Mouse (Mus musculus) CH12.LX (cell line): ENCODE measurements around the gene Odf3l2. TPM values are rescaled to one million over a fixed set of nuclear protein-coding genes. Genes with fewer than 3 reads are reported as not detected.

Experiments
- DNase-seq: peaks from one replicate; pipeline ENCODE4 v3.0.0-alpha.2; 2013; ENCODE audit errors: extremely low read depth
- H3K27ac ChIP-seq: 2 replicates; pipeline ENCODE4 v1.5.1; 2012; ENCODE audit warnings: low read depth, mild to moderate bottlenecking, control low read depth, moderate library complexity; ENCODE audit not compliant: insufficient read depth
- H3K27me3 ChIP-seq: replicated peaks from 2 replicates; pipeline ENCODE3; 2012; ENCODE audit warnings: inconsistent platforms
- H3K36me3 ChIP-seq, 2 experiments: replicated peaks in 1 of 2; 2 replicates each; pipeline versions ENCODE3 to v1.6.1; 2012; ENCODE audit warnings: inconsistent platforms in 1 of 2, low read length in 1 of 2, mild to moderate bottlenecking in 1 of 2, mixed read lengths in 1 of 2, moderate library complexity in 1 of 2; ENCODE audit not compliant: control insufficient read depth in 1 of 2, insufficient read depth in 1 of 2
- H3K4me1 ChIP-seq, 2 experiments: 2 replicates each; pipeline ENCODE4 v1.6.1; 2012; ENCODE audit warnings: inconsistent platforms in 1 of 2, moderate library complexity in 1 of 2; ENCODE audit not compliant: insufficient read depth in 2 of 2, control insufficient read depth in 1 of 2
- H3K4me2 ChIP-seq: 2 replicates; pipeline ENCODE4 v1.6.1; 2012; ENCODE audit warnings: low read depth, mild to moderate bottlenecking, control low read depth; ENCODE audit not compliant: poor library complexity, insufficient read depth, severe bottlenecking
- H3K4me3 ChIP-seq, 3 experiments: fragments of 150-350 bp in 1 of 3; sonication (generic) in 1 of 3; replicated peaks in 1 of 3; 2 replicates each; pipeline versions ENCODE3 to v1.5.1; 2011 to 2012; ENCODE audit warnings: low read depth in 2 of 3, low read length in 2 of 3, mild to moderate bottlenecking in 2 of 3, moderate library complexity in 2 of 3, control low read depth in 1 of 3, improper control_type of control experiment in 1 of 3, inconsistent platforms in 1 of 3, mixed read lengths in 1 of 3; ENCODE audit not compliant: poor library complexity in 1 of 3
- H3K79me2 ChIP-seq: replicated peaks from 2 replicates; pipeline ENCODE4 v1.6.1; 2012; ENCODE audit warnings: mild to moderate bottlenecking, moderate library complexity; ENCODE audit not compliant: control insufficient read depth, poor library complexity, insufficient read depth, severe bottlenecking; ENCODE audit errors: extremely low read depth
- H3K9ac ChIP-seq: 2 replicates; pipeline ENCODE4 v1.6.1; 2012; ENCODE audit warnings: low read depth, mild to moderate bottlenecking, control low read depth, moderate library complexity; ENCODE audit not compliant: insufficient read depth
- H3K9me3 ChIP-seq: replicated peaks from 2 replicates; pipeline ENCODE3; 2012; ENCODE audit warnings: low read length, inconsistent platforms, mixed read lengths
- CHD1 ChIP-seq: IDR thresholded peaks from 2 replicates; pipeline ENCODE4 v1.6.1; 2012; ENCODE audit warnings: low read depth, low read length, improper control_type of control experiment, inconsistent platforms
- CHD2 ChIP-seq: IDR thresholded peaks from 2 replicates; pipeline ENCODE4 v1.6.1; 2011; ENCODE audit warnings: low read length, improper control_type of control experiment
- CTCF ChIP-seq, 2 experiments: IDR thresholded peaks in 1 of 2; conservative IDR thresholded peaks in 1 of 2; 2 replicates each; pipeline ENCODE4 v1.5.1; 2011 to 2012; ENCODE audit warnings: low read depth in 2 of 2, low read length in 2 of 2, improper control_type of control experiment in 1 of 2, inconsistent platforms in 1 of 2, mild to moderate bottlenecking in 1 of 2, moderate library complexity in 1 of 2
- E2F4 ChIP-seq: IDR thresholded peaks from 2 replicates; pipeline ENCODE4 v1.6.1; 2011; ENCODE audit warnings: low read depth, low read length, improper control_type of control experiment; ENCODE audit not compliant: insufficient replicate concordance
- ELF1 ChIP-seq: IDR thresholded peaks from 2 replicates; pipeline ENCODE4 v1.6.1; 2014; ENCODE audit warnings: low read depth, mild to moderate bottlenecking, inconsistent platforms, low read length, improper control_type of control experiment
- ETS1 ChIP-seq: conservative IDR thresholded peaks from 2 replicates; pipeline ENCODE4 v1.6.1; 2012; ENCODE audit warnings: low read depth, mild to moderate bottlenecking, inconsistent platforms, low read length, improper control_type of control experiment, moderate library complexity
- GABPA ChIP-seq: IDR thresholded peaks from 2 replicates; pipeline ENCODE4 v1.6.1; 2012; ENCODE audit warnings: low read depth, low read length, improper control_type of control experiment, inconsistent platforms; ENCODE audit not compliant: insufficient replicate concordance
- JUN ChIP-seq: IDR thresholded peaks from 2 replicates; pipeline ENCODE4 v1.6.1; 2011; ENCODE audit warnings: low read depth, mild to moderate bottlenecking, low read length, improper control_type of control experiment, moderate library complexity; ENCODE audit not compliant: insufficient read depth
- JUND ChIP-seq: conservative IDR thresholded peaks from 2 replicates; pipeline ENCODE4 v1.6.1; 2011; ENCODE audit warnings: low read depth, low read length, improper control_type of control experiment
- KAT2A ChIP-seq: IDR thresholded peaks from 2 replicates; pipeline ENCODE4 v1.6.1; 2012; ENCODE audit warnings: low read length, improper control_type of control experiment, inconsistent platforms; ENCODE audit not compliant: insufficient replicate concordance
- MEF2A ChIP-seq: IDR thresholded peaks from 2 replicates; pipeline ENCODE4 v1.6.1; 2014; ENCODE audit warnings: low read depth, mild to moderate bottlenecking, inconsistent platforms, low read length, improper control_type of control experiment, borderline replicate concordance
- MXI1 ChIP-seq: IDR thresholded peaks from 2 replicates; pipeline ENCODE4 v1.6.1; 2011; ENCODE audit warnings: mild to moderate bottlenecking, low read depth, low read length, improper control_type of control experiment
- MYC ChIP-seq: IDR thresholded peaks from 2 replicates; pipeline ENCODE4 v1.6.1; 2011; ENCODE audit warnings: low read depth, mild to moderate bottlenecking, improper control_type of control experiment, low read length
- NELFE ChIP-seq: IDR thresholded peaks from 2 replicates; pipeline ENCODE4 v1.6.1; 2011; ENCODE audit warnings: low read depth, low read length, improper control_type of control experiment
- NRF1 ChIP-seq: IDR thresholded peaks from 2 replicates; pipeline ENCODE4 v1.6.1; 2014; ENCODE audit warnings: low read depth, mild to moderate bottlenecking, inconsistent platforms, low read length, improper control_type of control experiment, moderate library complexity
- PAX5 ChIP-seq: IDR thresholded peaks from 2 replicates; pipeline ENCODE4 v1.6.1; 2012; ENCODE audit warnings: low read length, inconsistent platforms, mixed read lengths
- POLR2AphosphoS2 ChIP-seq: IDR thresholded peaks from 2 replicates; pipeline ENCODE4 v1.6.1; 2011; ENCODE audit warnings: low read depth, low read length, improper control_type of control experiment
- SIN3A ChIP-seq: IDR thresholded peaks from 2 replicates; pipeline ENCODE4 v1.6.1; 2012; ENCODE audit warnings: low read length, improper control_type of control experiment, inconsistent platforms
- SMC3 ChIP-seq: IDR thresholded peaks from 2 replicates; pipeline ENCODE4 v1.6.1; 2011; ENCODE audit warnings: low read depth, low read length, improper control_type of control experiment
- TCF12 ChIP-seq: IDR thresholded peaks from 2 replicates; pipeline ENCODE4 v1.6.1; 2014; ENCODE audit warnings: low read depth, mild to moderate bottlenecking, inconsistent platforms, low read length, improper control_type of control experiment
- UBTF ChIP-seq: IDR thresholded peaks from 2 replicates; pipeline ENCODE4 v1.6.1; 2012; ENCODE audit warnings: low read depth, mild to moderate bottlenecking, inconsistent platforms, low read length, improper control_type of control experiment, moderate library complexity
- ZC3H11A ChIP-seq: IDR thresholded peaks from 2 replicates; pipeline ENCODE4 v1.6.1; 2012; ENCODE audit warnings: low read depth, mild to moderate bottlenecking, inconsistent platforms, low read length, improper control_type of control experiment
- ZKSCAN1 ChIP-seq: IDR thresholded peaks from 2 replicates; pipeline ENCODE4 v1.6.1; 2012; ENCODE audit warnings: low read depth, inconsistent platforms, low read length, improper control_type of control experiment, borderline replicate concordance
- ZNF384 ChIP-seq: IDR thresholded peaks from 2 replicates; pipeline ENCODE4 v1.6.1; 2012; ENCODE audit warnings: low read depth, low read length, improper control_type of control experiment, inconsistent platforms
- dilution Hi-C: fragments of 300-500 bp; cut with MboI; formaldehyde crosslinking; loops from 2 replicates; pipeline ENCODE4 v1.14.3; 2020; ENCODE audit warnings: low sequenced_read_pairs; ENCODE audit not compliant: extremely low pct_unique_long_range_greater_than_20kb, extremely low pct_ligation_motif_present
- in situ Hi-C: fragments of 300-500 bp; cut with MboI; formaldehyde crosslinking; loops from 3 replicates; pipeline ENCODE4 v1.14.3; 2019; ENCODE audit warnings: low sequenced_read_pairs, low pct_ligation_motif_present, low pct_unique_long_range_greater_than_20kb, mixed read lengths
- polyA plus RNA-seq: library from polyadenylated mRNA; unstranded; fragments of >175 nt; gene quantifications from 2 replicates; pipeline ENCODE4 v1.2.1, GENCODE M21; 2012; ENCODE audit warnings: low read depth; ENCODE audit not compliant: insufficient read length
- total RNA-seq, 2 experiments: library from RNA; depleted of rRNA; stranded (reverse); fragments of 300-350 nt in 1 of 2; fragments of >200 nt in 1 of 2; gene quantifications; 2 replicates each; pipeline ENCODE4 v1.2.3; 2012 to 2014

Odf3l2 gene
- total and polyA plus RNA-seq, 3 experiments, result not detected

DNA sequence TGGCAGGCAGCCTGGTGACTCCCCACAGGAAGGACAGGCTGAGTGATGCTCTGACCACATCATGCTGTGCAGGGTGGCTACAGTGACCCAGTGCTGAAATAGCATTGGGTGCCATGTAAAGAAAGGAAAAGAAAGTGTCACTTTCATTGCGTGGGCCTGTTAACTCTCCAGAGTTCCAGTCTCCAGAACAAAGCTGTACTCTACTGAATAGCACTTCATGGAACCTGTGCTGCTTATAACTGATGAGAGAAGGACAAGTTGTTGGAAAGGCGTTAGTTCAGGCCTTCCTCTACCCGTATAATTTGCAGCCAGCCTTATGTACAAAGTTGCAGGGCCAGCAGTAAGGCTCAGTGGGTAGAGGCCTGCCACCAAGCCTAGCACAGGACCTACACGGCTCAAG, 43.2 kb upstream of the Odf3l2 start, which contains the start of gene Gzmm:
Gene Gzmm (plus strand): TSS at position 301 of the 400 bp plus-strand sequence.
- no peak for DNase-seq
- H3K4me2 ChIP-seq, result no peak within 1 kb of the TSS
- H3K79me2 ChIP-seq, result peaks cover 14% of the 10 kb centered on the region
- H3K9me3 ChIP-seq, result peaks cover 6% of the 10 kb centered on the region
- no peak within 1 kb of the TSS for H3K4me3 ChIP-seq
- in situ Hi-C loops, result no loop called here
- dilution Hi-C loops, result no loop called here
- no peak within 1 kb of the TSS for H3K27ac ChIP-seq
- H3K36me3 ChIP-seq, result peaks cover 47 to 68% of the 10 kb centered on the region in 2 experiments
- no peak within 1 kb of the TSS for H3K9ac ChIP-seq
- no peaks in the 10 kb centered on the region for H3K27me3 ChIP-seq
- TF ChIP-seq ETS1, result no peak
- TF ChIP-seq SMC3, result no peak
- no peak for TF ChIP-seq JUN
- TF ChIP-seq UBTF, result no peak
- no peak for TF ChIP-seq ZC3H11A
- TF ChIP-seq CHD2, result no peak
- no peak for TF ChIP-seq E2F4
- no peak for TF ChIP-seq GABPA
- no peak for TF ChIP-seq KAT2A
- TF ChIP-seq CHD1, result no peak
- TF ChIP-seq PAX5, result no peak
- H3K4me1 ChIP-seq, result peaks cover 12 to 24% of the 10 kb centered on the region in 2 experiments

- Histone ChIP-seq H3K9me3 (peaks cover 6% of the 10 kb centered on the region), H3K27ac (no peak overlapping the region), H3K4me2 (no peak overlapping the region), H3K4me1 (peaks cover 15 to 32% of the 10 kb centered on the region in 2 experiments), H3K4me3 (no peak overlapping the region), H3K79me2 (peaks cover 26% of the 10 kb centered on the region), H3K9ac (no peak overlapping the region), H3K36me3 (peaks cover 47 to 70% of the 10 kb centered on the region in 2 experiments), H3K27me3 (no peaks in the 10 kb centered on the region)
- in situ Hi-C loops (no loop called here), dilution Hi-C loops (no loop called here)
- DNase-seq, result no peak
- TF ChIP-seq JUND (no peak), MXI1 (no peak), NELFE (no peak), SMC3 (no peak), MEF2A (no peak), GABPA (no peak), TCF12 (no peak), ZNF384 (no peak), NRF1 (no peak), ETS1 (no peak), UBTF (no peak), KAT2A (no peak), ZKSCAN1 (no peak), ELF1 (no peak), SIN3A (no peak), CHD1 (no peak), CTCF (conservative IDR thresholded peaks at IDR 0.05 in 1 of 2, IDR thresholded peaks at IDR 0.05 in 1 of 2; ENCODE audit: low read depth in 2 of 2, low read length in 2 of 2) (no peak), MYC (no peak), CHD2 (no peak), POLR2AphosphoS2 (no peak)
Observed at GRCm38 (mm10) chr10:79687513-79687912, 42.0 kb upstream of the Odf3l2 start.
